Mouse (Mus musculus): ENCODE data around the gene Pjvk.
"Not testable (repeated sequence)": the region's sequence is repeated elsewhere in the genome, so short reads cannot be mapped to it uniquely, and the experiment has no call there.

Pjvk gene

GRCm38 (mm10) chr2:76647883-76648570, at the start of gene Pjvk, which contains the start of gene Prkra:
Gene Pjvk, plus strand, starts transcription at chr2:76648476.
Gene Prkra, minus strand, starts transcription at chr2:76648015.
- DNase-seq, result peak; percentile 99

GRCm38 (mm10) chr2:76599214-76599613, 49.1 kb upstream of the Pjvk start:
- DNase-seq, result no peak

- no peak for DNase-seq
These were observed 46.0 kb upstream of the Pjvk start for GRCm38 (mm10) chr2:76602256-76602655.

DNA sequence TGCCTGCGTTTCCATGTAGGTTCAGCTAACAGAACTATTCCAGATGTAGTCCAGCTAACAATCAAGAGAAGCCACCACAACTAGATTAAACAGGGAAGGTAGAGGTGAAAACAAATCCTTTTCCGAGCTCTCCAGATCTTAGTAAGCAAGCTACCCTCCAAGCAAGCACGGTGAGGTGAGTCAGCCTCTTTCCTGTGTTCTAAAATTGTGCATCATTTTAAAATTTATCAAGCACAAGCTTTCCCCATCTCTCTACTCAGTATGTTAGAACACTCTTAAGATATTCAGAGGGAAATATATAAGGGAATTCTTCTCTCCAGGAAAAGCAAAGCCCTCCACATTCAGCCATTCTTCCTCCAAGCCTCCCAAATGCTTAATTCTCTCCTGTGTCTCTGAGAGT, 41.6 kb upstream of the Pjvk start:
- DNase-seq, result no peak

- no peak for DNase-seq
These were observed 37.8 kb upstream of the Pjvk start for GRCm38 (mm10) chr2:76610326-76611104.

GRCm38 (mm10) chr2:76611996-76612395, 36.3 kb upstream of the Pjvk start:
- no peak for DNase-seq

- DNase-seq, result peak; percentile 36
These were observed 30.2 kb upstream of the Pjvk start for GRCm38 (mm10) chr2:76618078-76618477.

DNA sequence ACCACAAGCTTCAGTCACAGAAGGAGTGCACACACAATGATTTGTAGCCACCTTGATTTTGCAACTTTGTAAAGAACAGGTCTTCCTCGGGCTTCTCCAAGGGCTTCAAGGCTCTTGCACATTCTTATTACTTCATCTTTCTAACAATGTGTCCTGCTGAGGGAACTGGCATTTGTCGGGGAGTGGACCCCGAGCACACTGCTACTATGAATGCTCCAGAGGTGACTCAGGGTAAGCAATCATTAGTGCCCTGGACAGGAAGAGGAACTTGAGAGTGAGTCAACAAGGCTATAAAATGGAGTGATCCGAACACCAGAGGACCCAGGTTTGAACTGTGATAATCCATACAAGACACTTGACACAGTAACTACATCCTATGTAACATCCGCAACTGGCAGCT, 28.1 kb upstream of the Pjvk start:
- DNase-seq, result no peak

DNA sequence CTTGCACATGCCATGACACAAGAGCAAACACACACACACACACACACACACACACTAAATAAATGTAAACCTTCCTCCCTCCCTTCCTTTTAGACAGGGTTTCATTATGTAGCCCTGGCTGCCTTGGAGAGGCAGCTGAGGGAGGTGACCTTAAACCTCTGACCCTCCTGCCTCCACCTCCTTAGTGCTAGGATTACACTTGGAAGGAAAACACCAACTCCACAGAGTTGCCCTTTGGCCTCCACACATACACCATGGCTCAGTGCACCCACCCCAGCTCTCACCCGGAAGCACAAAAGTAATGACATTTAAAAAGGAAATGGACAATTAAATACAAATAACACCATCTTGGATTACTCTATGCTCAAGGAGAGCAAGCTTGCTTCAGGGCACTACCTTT, 26.6 kb upstream of the Pjvk start:
- no peak for DNase-seq

DNA sequence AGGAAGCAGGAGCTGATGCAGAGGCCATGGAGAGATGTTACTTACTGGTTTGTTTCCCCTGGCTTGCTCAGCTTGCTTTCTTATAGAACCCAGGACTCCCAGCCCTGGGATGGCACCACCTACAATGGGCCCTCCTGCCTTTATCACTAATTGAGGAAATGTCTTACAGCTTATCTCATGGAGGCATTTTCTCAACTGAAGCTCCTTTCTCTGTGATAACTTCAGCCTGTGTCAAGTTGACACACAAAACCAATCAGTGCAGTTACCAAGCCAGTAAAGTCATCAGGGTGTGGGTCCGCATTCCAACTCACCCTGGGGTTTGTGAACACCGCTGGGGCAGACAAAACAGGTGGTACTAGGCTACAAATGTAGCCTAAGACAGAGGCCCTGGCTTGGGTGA, 26.0 kb upstream of the Pjvk start:
- DNase-seq, result not testable (repeated sequence)

DNA sequence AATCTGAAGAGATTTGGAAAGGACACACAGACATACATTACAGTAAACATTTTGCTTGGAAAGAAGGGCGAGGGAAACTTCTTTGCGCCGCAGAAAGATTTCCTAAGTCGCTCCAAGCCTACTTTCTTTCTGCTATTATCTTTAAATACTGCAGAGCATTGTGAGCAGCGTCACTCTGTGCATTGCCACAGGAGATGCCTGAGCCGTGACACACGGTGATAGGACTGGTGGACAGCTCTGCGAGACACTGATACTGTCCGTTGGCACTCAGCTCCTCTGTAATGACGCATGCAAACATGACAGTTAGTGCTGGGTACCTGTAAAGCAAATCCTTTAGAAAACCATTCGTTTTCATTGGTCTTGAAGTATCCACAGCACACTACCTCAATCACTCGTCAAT, 18.0 kb upstream of the Pjvk start:
- no peak for DNase-seq

DNA sequence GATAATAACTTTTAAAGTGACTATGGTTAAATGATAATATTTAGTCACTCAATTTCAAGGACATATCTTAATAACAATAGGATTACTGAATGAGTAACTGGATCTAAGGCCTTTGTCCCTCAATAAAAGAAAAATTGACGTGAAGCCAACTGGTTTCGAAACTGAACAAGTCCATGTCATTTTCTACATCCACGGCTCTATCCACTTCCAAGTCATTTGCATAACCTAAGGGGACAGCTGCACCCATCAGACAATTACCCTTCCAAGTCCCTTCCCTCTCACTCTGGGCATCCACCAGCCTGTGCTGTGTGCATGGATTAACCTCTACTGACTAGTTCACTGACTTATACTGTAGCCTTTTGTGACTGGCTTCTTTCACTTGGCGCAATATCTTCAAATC, 16.7 kb upstream of the Pjvk start:
- no peak for DNase-seq

DNA sequence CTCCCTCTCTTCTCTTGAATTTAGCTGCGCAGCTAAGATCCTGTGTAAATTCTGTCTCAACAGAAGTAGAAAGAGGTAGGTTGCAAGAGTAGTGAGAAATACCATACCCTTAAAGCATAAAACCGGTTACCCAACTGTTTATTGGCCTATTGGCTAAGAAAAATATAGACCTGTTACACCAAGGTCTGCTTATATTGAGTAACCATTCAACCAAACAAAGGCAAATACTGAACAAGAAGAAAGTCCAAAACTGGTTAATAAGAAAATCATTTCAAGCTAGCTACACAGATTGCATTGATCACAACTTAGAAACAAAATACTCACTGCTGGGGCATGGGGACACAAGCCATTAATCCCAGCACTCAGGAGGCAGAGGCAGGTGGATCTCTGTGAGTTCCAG, 8.6 kb upstream of the Pjvk start:
- DNase-seq, result no peak

DNA sequence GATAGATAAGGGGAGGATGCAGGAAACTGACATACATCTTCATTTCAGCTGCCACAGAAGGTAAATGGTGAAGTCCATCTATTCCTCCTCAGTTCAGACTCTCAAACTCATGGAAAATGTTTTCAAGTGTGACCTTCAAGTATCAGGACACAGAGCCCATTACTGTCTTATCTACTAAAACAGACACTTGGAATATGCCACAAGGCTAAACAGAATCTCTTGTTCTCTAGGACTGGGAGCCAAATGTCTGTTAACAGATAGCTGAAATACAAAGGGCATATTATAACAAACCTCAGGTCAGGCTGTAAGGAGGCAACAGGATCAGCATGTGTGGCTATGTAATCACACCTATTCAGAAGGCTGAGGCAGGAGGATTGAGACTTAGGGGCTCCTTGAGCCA, 4.5 kb upstream of the Pjvk start:
- DNase-seq, result no peak

GRCm38 (mm10) chr2:76647441-76647869, 821 bp upstream of the Pjvk start:
- DNase-seq, result peak; percentile 34

DNA sequence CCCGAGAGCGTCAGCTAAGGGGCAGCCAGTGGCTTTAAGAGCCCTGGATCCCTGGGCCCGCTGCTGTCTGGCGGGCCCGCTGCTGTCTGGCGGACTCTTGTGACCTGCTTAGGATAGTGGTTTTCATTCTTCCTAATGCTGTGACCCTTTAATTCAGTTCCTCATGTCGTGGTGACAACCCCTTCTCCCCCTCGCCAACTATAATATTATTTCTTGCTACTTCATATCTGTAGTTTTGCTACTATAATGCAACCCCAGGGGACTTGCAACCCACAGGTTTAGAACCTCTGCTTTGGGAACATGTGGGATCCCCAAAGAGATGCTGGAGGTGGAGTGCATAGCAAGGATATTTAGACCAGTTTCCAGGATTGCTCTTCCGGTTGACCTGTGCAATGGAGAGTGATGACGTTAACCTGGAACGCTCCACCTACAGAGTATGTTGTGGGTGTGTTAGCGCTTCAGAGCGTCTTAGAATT, 428 bp downstream of the Pjvk start:
- peak; percentile 36 for DNase-seq

DNA sequence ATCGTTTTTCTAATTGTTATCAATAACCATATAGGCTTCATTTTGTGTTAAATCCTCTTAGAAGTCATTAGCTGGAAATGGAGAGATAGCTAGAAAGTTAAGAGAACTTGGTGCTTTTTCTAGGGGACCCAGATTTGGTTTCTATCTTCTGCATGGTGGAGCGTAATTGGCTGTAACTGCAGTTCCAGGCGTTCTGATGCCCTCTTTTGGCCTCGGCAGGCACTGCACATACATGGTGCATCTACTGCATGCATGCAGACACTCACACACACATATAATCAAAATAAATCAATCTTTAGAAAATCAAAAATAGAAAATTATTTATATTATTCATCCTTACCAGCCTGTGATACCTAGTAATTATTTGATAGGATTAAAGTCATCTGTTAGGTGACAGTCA, 4.8 kb downstream of the Pjvk start:
- no peak for DNase-seq

DNA sequence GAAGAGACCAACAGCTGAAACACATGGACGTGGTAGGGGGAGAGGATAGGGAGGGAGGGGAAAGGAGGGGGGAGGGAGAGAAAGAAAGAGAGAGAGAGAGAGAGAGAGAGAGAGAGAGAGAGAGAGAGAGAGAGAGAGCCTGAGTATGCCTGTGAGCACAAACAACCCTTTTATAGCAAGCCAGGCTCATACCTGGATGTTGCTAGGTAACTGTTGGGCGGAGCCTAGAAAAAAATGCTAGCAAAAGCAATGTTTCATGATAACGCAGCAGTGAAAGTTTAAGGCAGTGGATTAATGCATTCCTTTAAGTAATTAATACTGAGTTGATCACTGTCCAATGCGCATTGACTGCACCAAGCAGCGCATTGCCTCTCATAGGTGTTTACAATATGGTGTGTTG, 6.4 kb downstream of the Pjvk start:
- DNase-seq, result no peak

- no peak for DNase-seq
These were observed 7.2 kb downstream of the Pjvk start for GRCm38 (mm10) chr2:76655444-76655843.

- DNase-seq, result no peak
These were observed 7.7 kb downstream of the Pjvk start for GRCm38 (mm10) chr2:76655982-76656381.

DNA sequence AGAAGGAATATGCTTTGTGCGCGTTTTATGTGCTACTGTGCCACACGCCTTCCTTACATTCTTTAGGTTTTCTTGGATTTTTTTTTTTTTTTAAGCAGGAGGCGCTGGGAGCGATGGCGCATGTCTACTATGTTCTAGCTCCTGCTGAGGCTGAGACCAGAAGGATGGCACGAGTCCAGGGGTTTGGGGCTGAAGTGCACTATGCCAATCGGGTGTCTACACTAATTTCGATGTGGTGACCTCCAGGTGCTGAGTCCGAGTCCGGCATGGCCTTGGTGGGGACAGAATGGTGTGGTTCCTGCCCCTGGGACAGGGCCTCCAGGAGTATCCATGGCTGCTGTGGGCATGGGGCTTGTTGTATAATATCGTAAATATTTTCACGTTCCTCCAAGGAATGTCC, 10.3 kb downstream of the Pjvk start:
- DNase-seq, result no peak

DNA sequence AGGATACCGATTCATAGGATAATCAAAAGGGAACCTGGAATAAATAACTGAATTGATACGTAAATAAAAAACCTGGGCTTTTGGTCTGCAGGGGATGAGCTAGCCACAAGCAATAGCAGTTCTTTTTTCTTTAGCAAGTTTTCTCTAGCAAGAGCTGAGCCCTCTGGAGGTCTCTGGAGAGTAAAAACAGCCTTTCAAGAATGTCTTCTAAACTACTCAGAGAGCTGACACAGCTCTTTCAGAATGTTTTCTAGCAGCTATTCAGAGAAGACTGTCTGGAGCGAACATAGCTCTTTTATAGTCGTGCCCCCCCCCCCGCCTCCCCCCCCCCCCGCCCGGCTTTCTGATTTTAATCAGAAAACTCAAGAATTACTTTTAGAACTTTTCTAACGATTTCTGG, 11.1 kb downstream of the Pjvk start:
- DNase-seq, result no peak

GRCm38 (mm10) chr2:76665531-76665930, 17.3 kb downstream of the Pjvk start:
- no peak for DNase-seq

DNA sequence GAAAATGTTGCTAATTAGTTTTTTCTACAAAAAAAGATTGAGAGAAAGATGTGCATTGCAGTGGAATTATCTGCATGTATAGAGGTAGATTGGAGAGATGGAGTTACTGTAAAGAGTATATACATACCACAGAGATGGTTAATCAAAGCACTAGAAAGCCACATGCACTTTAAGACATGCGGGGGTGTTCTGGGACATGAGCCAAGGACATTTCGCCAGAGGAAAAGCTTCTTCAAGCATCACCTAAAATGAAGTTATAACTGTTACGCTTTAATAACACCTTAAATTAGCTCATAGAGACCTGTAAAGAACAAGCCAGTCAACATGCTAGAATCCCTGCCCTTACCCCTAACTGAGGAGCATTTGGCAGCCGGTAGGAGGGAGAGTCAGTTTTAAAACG, 18.9 kb downstream of the Pjvk start:
- no peak for DNase-seq

Data from cerebellum, adult 8-10 months (tissue).